Mouse (Mus musculus) bone marrow macrophage, adult 2 months (primary cell): ENCODE results near the gene Tfrc.

Experiments
- CTCF ChIP-seq: IDR thresholded peaks from 2 replicates; pipeline ENCODE4 v1.5.1; 2012; ENCODE audit warnings: low read depth, mild to moderate bottlenecking, low read length, moderate library complexity
- POLR2A ChIP-seq: IDR thresholded peaks from 2 replicates; pipeline ENCODE4 v1.6.1; 2012; ENCODE audit warnings: mild to moderate bottlenecking, low read depth, low read length, borderline replicate concordance

DNA sequence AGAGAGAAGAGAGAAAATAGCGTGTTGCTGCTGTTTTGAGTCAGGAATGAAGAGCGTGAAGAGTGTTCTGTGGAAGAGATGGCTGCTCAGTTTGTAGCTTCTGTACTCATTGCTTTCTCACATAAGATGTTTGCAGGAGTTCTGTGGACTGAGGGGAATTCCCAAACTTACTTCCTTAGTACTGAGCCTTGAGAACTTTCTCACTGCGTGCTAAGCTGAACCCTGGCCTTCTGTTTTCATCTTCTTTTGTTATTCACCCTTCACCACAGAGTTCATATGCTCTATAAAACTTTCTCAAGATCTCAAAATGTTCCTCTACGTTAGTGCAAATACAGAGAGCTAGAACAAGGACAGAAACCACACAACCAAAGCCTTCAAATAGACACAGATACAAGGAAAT is 36.2 kb upstream of the Tfrc start:
- TF ChIP-seq CTCF, result no peak
- TF ChIP-seq POLR2A, result no peak
